Mouse (Mus musculus) brain, embryonic 14.5 days (tissue): ENCODE measurements at regions not wholly inside any gene's neighbourhood (a gene's known extent, or its start where the extent isn't known, plus 50 kb on each side); places are given as distances from the start of the nearest gene placed in this dataset.

Source experiments
- DNase-seq: peaks from one replicate; pipeline ENCODE4 v3.0.0-alpha.2; 2011; ENCODE audit warnings: low read depth
- CTCF ChIP-seq: fragments of 200-500 bp; IDR thresholded peaks from 2 replicates; pipeline ENCODE4 v1.5.1; 2012; ENCODE audit warnings: inconsistent platforms, mild to moderate bottlenecking, moderate library complexity, borderline replicate concordance; ENCODE audit not compliant: insufficient read depth, insufficient read length; ENCODE audit errors: extremely low read depth
- POLR2A ChIP-seq: fragments of 200-500 bp; IDR thresholded peaks from 2 replicates; pipeline ENCODE4 v1.6.1; 2012; ENCODE audit warnings: mild to moderate bottlenecking, inconsistent platforms, borderline replicate concordance; ENCODE audit not compliant: poor library complexity, insufficient read depth, insufficient read length, severe bottlenecking; ENCODE audit errors: extremely low read depth

GRCm38 (mm10) chr5:57102897-57103296 is 614.9 kb upstream of the Pcdh7 start:
- no peak for DNase-seq
- TF ChIP-seq CTCF (no peak), POLR2A (no peak)

GRCm38 (mm10) chr5:57128478-57128877 is 589.3 kb upstream of the Pcdh7 start:
- no peak for TF ChIP-seq POLR2A
- 0 out of 2 replicates have a peak, but pooled peaks have one; percentile 1 for TF ChIP-seq CTCF
- DNase-seq = peak; percentile 2
